Mouse (Mus musculus) testis, adult 2 months (tissue): ENCODE results near the gene Axl. TPM values are rescaled to one million over a fixed set of nuclear protein-coding genes. Genes with fewer than 3 reads are reported as not detected.
A peak's percentile ranks its signal among the peaks of the same experiment; 100 is the strongest.
"Not testable (repeated sequence)": the region's sequence is repeated elsewhere in the genome, so short reads cannot be mapped to it uniquely, and the experiment has no call there.

Source experiments
- H3K27ac ChIP-seq: fragments of 200-500 bp; 2 replicates; pipeline ENCODE4 v1.5.1; 2012; ENCODE audit warnings: low read depth, low read length; ENCODE audit not compliant: control insufficient read depth, insufficient read depth
- H3K27me3 ChIP-seq: fragments of 200-500 bp; 2 replicates; pipeline ENCODE4 v1.6.1; 2012; ENCODE audit warnings: mild to moderate bottlenecking, low read length, moderate library complexity; ENCODE audit not compliant: control insufficient read depth, insufficient read depth
- H3K36me3 ChIP-seq: fragments of 200-500 bp; 2 replicates; pipeline ENCODE4 v1.6.1; 2012; ENCODE audit warnings: mild to moderate bottlenecking, low read length; ENCODE audit not compliant: control insufficient read depth, insufficient read depth
- H3K4me1 ChIP-seq: fragments of 200-500 bp; 2 replicates; pipeline ENCODE4 v1.6.1; 2012; ENCODE audit warnings: low read length; ENCODE audit not compliant: control insufficient read depth, insufficient read depth
- H3K4me3 ChIP-seq: fragments of 200-500 bp; 2 replicates; pipeline ENCODE4 v1.5.1; 2012; ENCODE audit warnings: low read depth, mild to moderate bottlenecking, low read length, moderate library complexity, mixed read lengths; ENCODE audit not compliant: control insufficient read depth
- CTCF ChIP-seq: fragments of 200-500 bp; IDR thresholded peaks from 2 replicates; pipeline ENCODE4 v1.5.1; 2012; ENCODE audit warnings: low read depth, mild to moderate bottlenecking, inconsistent platforms, low read length, moderate library complexity; ENCODE audit not compliant: control insufficient read depth, insufficient read depth, insufficient replicate concordance
- POLR2A ChIP-seq: fragments of 200-500 bp; IDR thresholded peaks from 2 replicates; pipeline ENCODE4 v1.6.1; 2012; ENCODE audit warnings: low read depth, mild to moderate bottlenecking, inconsistent platforms, low read length, moderate library complexity; ENCODE audit not compliant: control insufficient read depth
- polyA plus RNA-seq: library from polyadenylated mRNA; depleted of rRNA; stranded (reverse); fragments of >200 nt; gene quantifications from 2 replicates; pipeline ENCODE4 v1.2.3, GENCODE M21; 2012

Axl gene
- polyA plus RNA-seq, 1 experiment: 23.7 TPM

DNA sequence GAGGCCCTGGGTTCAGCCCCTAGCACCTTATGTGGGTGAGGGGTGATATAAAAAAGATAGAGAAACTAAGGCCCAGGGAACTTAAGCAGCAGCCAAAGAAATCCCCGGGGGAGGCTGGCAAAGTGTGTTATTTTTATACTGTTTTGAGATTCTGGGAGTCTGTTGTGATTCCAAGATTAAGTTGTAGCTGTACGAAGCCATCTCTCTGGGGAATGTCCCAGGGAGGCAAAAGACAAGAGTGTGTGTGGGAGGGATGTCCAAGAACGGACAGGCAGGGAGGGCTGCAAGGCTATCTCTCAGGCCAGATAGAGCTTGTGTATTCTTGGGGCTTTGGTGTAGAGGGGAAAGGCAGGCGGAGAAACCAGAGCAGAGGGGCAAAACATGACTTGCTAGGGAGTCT, 16.3 kb upstream of the Axl start:
- TF ChIP-seq POLR2A (no peak), CTCF (no peak)
- Histone ChIP-seq H3K4me3 (no peak overlapping the region), H3K27me3 (no peaks in the 10 kb centered on the region), H3K27ac (0 out of 2 replicates have a peak overlapping the region, but pooled peaks have one; percentile 16), H3K36me3 (no peaks in the 10 kb centered on the region), H3K4me1 (peaks cover 19% of the 10 kb centered on the region)

DNA sequence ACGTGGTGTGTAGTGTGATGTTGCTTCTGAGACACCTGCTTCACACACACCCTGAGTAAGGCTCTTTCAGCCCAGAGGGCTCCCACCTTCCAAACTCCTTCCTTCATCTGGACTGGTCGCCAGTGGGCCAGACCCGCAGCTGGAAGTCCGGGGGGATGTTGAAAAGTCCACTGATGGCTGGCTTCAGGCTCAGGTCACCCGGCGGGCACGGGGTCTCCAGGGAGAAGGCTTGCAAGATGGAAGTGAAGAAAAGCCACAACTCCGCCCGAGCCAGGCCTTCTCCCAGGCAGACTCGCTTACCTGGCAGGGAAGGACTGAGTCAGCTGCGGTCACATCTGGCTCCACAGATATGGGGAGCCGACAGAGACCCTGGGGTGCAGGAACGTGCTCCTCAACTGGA, 15.0 kb upstream of the Axl start:
- Histone ChIP-seq H3K27me3 (no peaks in the 10 kb centered on the region), H3K27ac (no peak overlapping the region), H3K36me3 (no peaks in the 10 kb centered on the region), H3K4me3 (no peak overlapping the region), H3K4me1 (peaks cover 19% of the 10 kb centered on the region)
- TF ChIP-seq POLR2A (no peak), CTCF (no peak)

DNA sequence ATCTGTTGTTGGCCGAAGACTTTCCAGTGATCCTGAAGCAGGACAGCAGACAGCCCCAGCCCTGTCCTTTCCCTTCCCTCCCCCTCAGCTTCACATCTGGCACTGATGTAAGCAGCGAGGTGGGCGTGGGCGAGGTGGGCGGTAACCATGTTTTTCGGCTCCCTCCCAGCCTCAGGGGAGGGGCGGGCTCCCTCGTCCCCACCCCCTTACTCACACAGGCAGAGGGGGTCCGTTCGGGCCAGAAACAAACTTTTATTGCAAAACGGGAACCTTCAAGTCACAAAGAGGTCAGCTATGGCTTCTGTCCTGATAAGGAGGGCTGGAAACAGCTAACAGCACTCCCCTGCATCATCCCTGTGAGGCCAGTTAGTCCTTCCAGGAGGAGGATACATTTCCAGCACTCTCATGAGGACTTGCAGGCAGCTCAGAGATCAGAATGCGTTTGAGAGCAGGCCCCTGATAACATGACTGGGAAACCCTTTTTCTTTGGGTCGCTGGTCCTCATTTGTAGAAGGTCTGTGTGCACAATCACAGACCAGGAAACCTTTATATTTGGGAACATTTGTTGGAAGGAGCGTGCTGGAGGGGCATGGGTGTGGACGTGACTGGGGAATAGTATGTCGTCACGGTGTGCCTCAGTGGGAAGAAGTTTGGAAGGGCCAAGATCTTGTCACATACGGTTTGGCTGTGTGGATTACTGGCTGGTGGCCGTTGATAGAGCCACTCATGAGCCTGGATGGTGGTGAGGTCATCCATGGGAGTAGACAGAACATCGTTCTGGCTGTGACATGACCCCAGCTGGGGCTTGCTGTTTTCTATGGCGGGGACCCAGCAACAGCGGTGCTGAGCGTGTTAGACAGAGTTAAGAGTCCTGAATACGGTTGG, 14.0 kb upstream of the Axl start:
- Histone ChIP-seq H3K4me1 (peaks cover 19% of the 10 kb centered on the region), H3K27me3 (no peaks in the 10 kb centered on the region), H3K4me3 (no peak overlapping the region; the same call in 1 of the 2 replicates), H3K27ac (peak overlapping the region; percentile 79), H3K36me3 (no peaks in the 10 kb centered on the region)
- TF ChIP-seq CTCF (no peak), POLR2A (no peak)

DNA sequence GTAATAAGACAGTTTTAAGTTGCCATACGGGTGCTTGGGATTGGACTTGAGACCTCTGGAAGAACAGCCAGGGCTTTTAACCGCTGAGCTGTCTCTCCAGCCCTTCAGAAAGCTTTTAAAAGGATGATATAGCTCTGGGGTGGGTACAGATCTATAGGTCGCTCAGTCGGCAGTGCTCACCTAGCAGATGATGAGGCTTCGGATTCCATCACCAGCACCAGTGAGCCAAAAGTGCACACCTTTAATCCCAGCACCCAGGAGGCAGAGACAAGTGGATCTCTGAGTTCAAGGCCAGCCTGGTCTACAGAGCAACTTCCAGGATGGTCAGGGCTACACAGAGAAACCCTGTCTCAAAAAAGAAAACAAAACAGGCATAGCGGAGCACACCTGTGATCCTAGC, 12.5 kb upstream of the Axl start:
- no peak overlapping the region for H3K27ac ChIP-seq
- H3K4me1 ChIP-seq: peaks cover 19% of the 10 kb centered on the region
- H3K4me3 ChIP-seq: no peak overlapping the region
- no peaks in the 10 kb centered on the region for H3K27me3 ChIP-seq
- no peaks in the 10 kb centered on the region for H3K36me3 ChIP-seq
- TF ChIP-seq CTCF: no peak
- TF ChIP-seq POLR2A: no peak

DNA sequence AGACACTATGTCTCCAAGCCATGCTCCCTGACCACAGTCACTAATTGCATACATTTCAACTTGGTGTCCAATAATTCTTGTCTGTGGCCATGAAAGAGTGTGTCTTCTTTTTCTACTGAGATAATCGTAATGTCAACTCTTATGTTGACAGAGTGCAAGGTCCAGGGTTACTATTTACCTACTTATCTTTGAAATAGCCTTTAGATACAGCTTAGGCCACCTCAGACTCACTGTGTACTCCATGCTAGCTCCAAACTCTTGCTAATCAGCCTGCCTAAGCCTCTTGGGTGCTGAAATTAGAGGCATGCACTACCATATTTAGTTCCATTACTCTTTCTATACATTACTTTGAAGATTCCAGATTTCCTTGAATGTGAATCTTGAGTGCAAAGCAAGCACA, 10.9 kb upstream of the Axl start:
- Histone ChIP-seq H3K36me3 (no peaks in the 10 kb centered on the region), H3K27ac (no peak overlapping the region), H3K27me3 (no peaks in the 10 kb centered on the region), H3K4me3 (no peak overlapping the region), H3K4me1 (peaks cover 17% of the 10 kb centered on the region)
- TF ChIP-seq CTCF (no peak), POLR2A (no peak)

DNA sequence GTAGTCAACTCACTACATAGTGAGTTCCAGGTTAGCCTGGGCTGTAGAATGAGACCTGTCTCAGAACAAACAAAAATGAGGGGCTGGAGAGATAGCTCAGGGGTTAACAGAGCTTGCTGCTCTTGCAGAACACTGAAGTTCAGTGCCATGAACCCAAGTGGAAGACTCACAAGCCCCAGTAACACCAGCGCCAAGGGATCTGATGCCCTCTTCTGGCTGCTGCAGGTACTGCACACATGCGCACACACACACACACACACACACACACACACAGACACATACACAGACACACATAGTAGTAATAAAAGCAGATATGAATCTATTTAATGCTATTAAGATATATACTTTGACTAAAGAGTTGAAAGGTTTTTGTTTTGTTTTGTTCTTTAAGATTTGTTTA, 10.0 kb upstream of the Axl start:
- Histone ChIP-seq H3K27ac (no peak overlapping the region), H3K4me3 (no peak overlapping the region), H3K27me3 (no peaks in the 10 kb centered on the region), H3K4me1 (peaks cover 15% of the 10 kb centered on the region), H3K36me3 (no peaks in the 10 kb centered on the region)
- TF ChIP-seq CTCF: peak; percentile 61; the same call in 1 of the 2 replicates
- no peak for TF ChIP-seq POLR2A

DNA sequence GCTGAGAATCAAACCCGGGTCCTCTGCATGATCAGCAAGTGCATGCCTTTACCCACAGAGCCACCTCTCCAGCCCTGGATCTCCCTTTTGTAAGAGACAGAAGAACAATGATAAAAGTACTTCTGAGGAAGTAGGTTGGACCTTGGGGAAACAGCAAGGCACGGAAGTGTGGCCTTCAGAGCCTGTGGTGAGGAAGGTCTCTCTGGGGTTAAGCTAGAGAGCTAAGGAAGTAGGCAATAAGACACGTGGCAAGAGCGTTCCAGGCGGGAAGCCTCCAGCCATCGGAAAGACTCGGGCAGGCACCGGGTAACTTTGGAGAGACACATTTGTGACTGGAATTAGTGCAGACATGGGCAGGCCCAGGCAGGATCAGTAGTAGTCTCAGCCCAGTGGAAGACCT, 6.3 kb upstream of the Axl start:
- Histone ChIP-seq H3K4me1 (no peaks in the 10 kb centered on the region), H3K27ac (no peak overlapping the region), H3K27me3 (no peaks in the 10 kb centered on the region), H3K36me3 (no peaks in the 10 kb centered on the region), H3K4me3 (no peak overlapping the region)
- TF ChIP-seq CTCF (no peak), POLR2A (no peak)

DNA sequence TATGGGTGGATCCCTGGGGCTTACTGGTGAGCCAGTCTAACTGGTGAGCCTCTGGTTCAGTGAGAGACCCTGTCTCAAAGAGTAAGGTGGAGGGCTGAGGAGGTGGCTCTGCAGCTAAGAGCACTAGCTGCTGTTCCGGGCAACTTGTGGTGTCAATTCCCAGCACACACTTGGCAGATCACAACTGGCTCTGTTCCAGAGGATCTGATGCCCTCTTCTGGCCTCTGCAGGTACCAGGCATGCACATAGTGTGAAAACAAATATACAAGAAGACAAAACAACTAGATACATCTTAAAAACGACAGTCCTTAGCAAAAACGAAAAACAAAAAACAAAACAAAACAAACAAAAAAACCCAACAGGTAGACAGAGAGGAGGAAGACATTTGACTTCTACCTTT, 5.2 kb upstream of the Axl start:
- peaks cover under 1% of the 10 kb centered on the region; the same call in 1 of the 2 replicates for H3K4me1 ChIP-seq
- TF ChIP-seq CTCF: peak; percentile 9; the same call in 1 of the 2 replicates
- TF ChIP-seq POLR2A: no peak
- H3K27me3 ChIP-seq: no peaks in the 10 kb centered on the region
- no peak overlapping the region for H3K27ac ChIP-seq
- no peak overlapping the region for H3K4me3 ChIP-seq
- no peaks in the 10 kb centered on the region for H3K36me3 ChIP-seq

DNA sequence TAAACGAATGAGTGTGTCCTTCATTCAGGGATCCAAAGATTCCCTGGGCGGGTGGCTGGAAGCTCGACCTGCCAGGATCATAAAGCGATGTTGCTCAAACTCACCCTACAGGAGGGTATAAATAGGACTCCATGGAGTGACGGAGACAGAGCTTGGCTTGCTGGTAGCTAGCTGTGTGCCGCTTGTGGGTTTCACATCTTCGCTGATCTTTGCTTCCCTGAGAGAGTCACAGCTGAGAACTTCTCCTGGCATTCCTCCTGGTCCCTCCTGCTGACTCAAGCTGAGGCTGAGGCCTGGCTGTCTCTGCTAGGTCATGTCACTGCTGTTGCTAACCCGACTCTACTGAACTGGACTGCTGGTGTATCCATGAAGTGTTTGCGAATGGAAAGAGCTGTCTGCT, 4.5 kb upstream of the Axl start:
- H3K4me3 ChIP-seq, H3K4me1 ChIP-seq, H3K27me3 ChIP-seq, H3K27ac ChIP-seq, H3K36me3 ChIP-seq: not testable (repeated sequence)
